Mouse (Mus musculus) hindbrain, embryonic 10.5 days (tissue): ENCODE data around the gene Erg. TPM values are rescaled to one million over a fixed set of nuclear protein-coding genes. Genes with fewer than 3 reads are reported as not detected.

Source experiments
- DNase-seq: peaks from one replicate; pipeline ENCODE4 v3.0.0-alpha.2; 2017; ENCODE audit warnings: low spot score
- H3K27ac ChIP-seq: fragments of 300-500 bp; sonication (generic); 2 replicates; pipeline ENCODE4 v1.5.1; 2016; ENCODE audit warnings: mild to moderate bottlenecking, moderate library complexity
- H3K27me3 ChIP-seq: fragments of 300-500 bp; sonication (generic); 2 replicates; pipeline ENCODE4 v1.6.1; 2016; ENCODE audit warnings: mild to moderate bottlenecking; ENCODE audit not compliant: poor library complexity, insufficient read depth, severe bottlenecking
- H3K36me3 ChIP-seq: fragments of 300-500 bp; sonication (generic); 2 replicates; pipeline ENCODE4 v1.6.1; 2016; ENCODE audit warnings: mild to moderate bottlenecking, moderate library complexity
- H3K4me1 ChIP-seq: fragments of 300-500 bp; sonication (generic); replicated peaks from 2 replicates; pipeline ENCODE4 v1.6.1; 2016; ENCODE audit warnings: mild to moderate bottlenecking
- H3K4me3 ChIP-seq: fragments of 300-500 bp; sonication (generic); 2 replicates; pipeline ENCODE4 v1.5.1; 2016; ENCODE audit warnings: mild to moderate bottlenecking, moderate library complexity
- H3K9me3 ChIP-seq: fragments of 300-500 bp; sonication (generic); 2 replicates; pipeline ENCODE4 v1.6.1; 2016; ENCODE audit warnings: mild to moderate bottlenecking, moderate library complexity
- WGBS: fragments of 180-500 bp; shearing (Covaris S2); methylation state at CpG from one replicate; pipeline ENCODE4 v1.1.7; 2016; 5-methylcytosine and 5-hydroxymethylcytosine counted together
- polyA plus RNA-seq: library from polyadenylated mRNA; unstranded; fragments of >200 nt; fragmentation: Nextera tagmentation; extraction: Ambion mirVana; gene quantifications from 2 replicates; pipeline ENCODE4 v1.2.1, GENCODE M21; 2016

Gene Erg
- polyA plus RNA-seq, 1 experiment from 2014 or later: 2.2 TPM

GRCm38 (mm10) chr16:95601807-95602206 is 15.4 kb upstream of the Erg start:
- 28% methylated on average over 4 of the region's 4 CpGs for WGBS
- peak overlapping the region; percentile 74 for H3K27ac ChIP-seq
- H3K27me3 ChIP-seq: no peaks in the 10 kb centered on the region
- H3K9me3 ChIP-seq: no peaks in the 10 kb centered on the region
- DNase-seq: peak; percentile 38
- no peak overlapping the region for H3K4me3 ChIP-seq
- H3K36me3 ChIP-seq: no peaks in the 10 kb centered on the region
- H3K4me1 ChIP-seq: peaks cover 25% of the 10 kb centered on the region

GRCm38 (mm10) chr16:95601219-95601580 is 14.8 kb upstream of the Erg start:
- no peak for DNase-seq
- WGBS: 87% methylated on average over 4 of the region's 4 CpGs
- no peaks in the 10 kb centered on the region for H3K9me3 ChIP-seq
- no peaks in the 10 kb centered on the region for H3K36me3 ChIP-seq
- H3K4me3 ChIP-seq: no peak overlapping the region
- H3K27me3 ChIP-seq: no peaks in the 10 kb centered on the region
- peak overlapping the region; percentile 74 for H3K27ac ChIP-seq
- H3K4me1 ChIP-seq: peaks cover 25% of the 10 kb centered on the region

- H3K27ac ChIP-seq: peak overlapping the region; percentile 74
- DNase-seq: peak; percentile 13
- H3K9me3 ChIP-seq: no peaks in the 10 kb centered on the region
- peaks cover 25% of the 10 kb centered on the region for H3K4me1 ChIP-seq
- WGBS: 75% methylated on average over 19 of the region's 19 CpGs
- no peaks in the 10 kb centered on the region for H3K36me3 ChIP-seq
- H3K27me3 ChIP-seq: no peaks in the 10 kb centered on the region
- H3K4me3 ChIP-seq: no peak overlapping the region; the same call in 1 of the 2 replicates
These were observed 14.3 kb upstream of the Erg start for GRCm38 (mm10) chr16:95600572-95601218.

DNA sequence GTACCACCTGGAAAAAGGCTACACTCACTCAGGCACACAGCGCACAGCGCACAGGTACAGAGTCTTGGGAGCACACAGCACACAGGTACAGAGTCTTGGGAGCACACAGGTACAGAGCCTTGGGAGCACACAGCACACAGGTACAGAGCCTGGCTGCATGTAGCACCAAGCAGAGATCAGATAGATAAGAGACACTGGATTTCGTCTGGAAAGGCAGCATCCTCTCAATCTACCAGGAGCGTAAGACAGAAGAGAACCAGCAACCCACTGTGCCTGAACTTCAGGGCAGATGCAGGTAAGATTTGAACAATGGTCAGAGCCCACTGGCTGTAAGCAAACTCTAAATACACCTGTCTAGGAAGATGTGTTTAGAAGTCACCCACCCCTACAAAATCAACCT is 12.5 kb upstream of the Erg start:
- H3K36me3 ChIP-seq: no peaks in the 10 kb centered on the region
- H3K9me3 ChIP-seq: no peaks in the 10 kb centered on the region
- WGBS: 95% methylated on average over 4 of the region's 4 CpGs
- peaks cover 25% of the 10 kb centered on the region for H3K4me1 ChIP-seq
- no peaks in the 10 kb centered on the region for H3K27me3 ChIP-seq
- no peak for DNase-seq
- H3K4me3 ChIP-seq: no peak overlapping the region
- no peak overlapping the region for H3K27ac ChIP-seq

- H3K27me3 ChIP-seq: no peaks in the 10 kb centered on the region
- DNase-seq: no peak
- no peaks in the 10 kb centered on the region for H3K36me3 ChIP-seq
- no peak overlapping the region for H3K27ac ChIP-seq
- no peak overlapping the region for H3K4me3 ChIP-seq
- no peaks in the 10 kb centered on the region for H3K9me3 ChIP-seq
- H3K4me1 ChIP-seq: peaks cover 22% of the 10 kb centered on the region
- WGBS: 69% methylated on average over 7 of the region's 7 CpGs
These were observed 11.2 kb upstream of the Erg start for GRCm38 (mm10) chr16:95597578-95597951.

DNA sequence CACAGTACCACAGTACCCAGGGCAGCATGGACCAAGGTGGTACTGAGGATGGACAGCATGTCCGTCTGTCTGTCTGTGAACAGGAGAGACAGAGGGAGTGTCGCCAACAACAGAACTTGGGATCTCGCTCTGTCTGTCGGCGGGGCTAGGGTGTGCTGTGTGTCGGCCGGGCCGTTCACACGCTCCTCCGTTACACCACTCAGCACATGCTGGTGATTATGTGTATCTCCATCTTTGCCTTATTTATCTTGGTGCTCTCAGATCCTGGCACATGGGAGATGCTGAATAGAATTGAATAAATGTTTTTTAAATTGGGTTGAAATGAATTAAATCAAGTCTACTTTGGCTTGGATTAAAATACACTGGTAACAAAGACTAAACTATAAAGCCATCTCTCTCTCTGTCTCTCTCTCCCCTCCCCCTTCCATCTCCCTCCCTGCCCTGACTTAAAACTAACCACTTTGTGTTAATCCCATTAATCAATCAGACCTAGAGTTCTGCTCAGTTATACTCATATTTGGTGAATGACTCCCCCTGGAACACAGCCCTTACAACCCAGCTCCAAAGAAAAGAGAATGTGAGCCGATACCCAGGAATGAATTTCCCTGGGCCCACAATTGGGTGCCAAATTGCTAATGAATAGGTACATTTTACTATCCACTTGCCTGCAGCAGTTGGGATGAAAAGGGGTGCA is 10.6 kb upstream of the Erg start:
- H3K27ac ChIP-seq: no peak overlapping the region
- no peaks in the 10 kb centered on the region for H3K9me3 ChIP-seq
- no peaks in the 10 kb centered on the region for H3K27me3 ChIP-seq
- H3K4me1 ChIP-seq: peaks cover 17% of the 10 kb centered on the region
- WGBS: 92% methylated on average over 11 of the region's 11 CpGs
- no peak for DNase-seq
- H3K4me3 ChIP-seq: no peak overlapping the region
- H3K36me3 ChIP-seq: no peaks in the 10 kb centered on the region

- Histone ChIP-seq H3K36me3 (no peaks in the 10 kb centered on the region), H3K27ac (no peak overlapping the region), H3K27me3 (peaks cover 48% of the 10 kb centered on the region), H3K4me3 (no peak overlapping the region), H3K9me3 (0 out of 2 replicates have a peak, but pooled peaks cover 2% of the 10 kb centered on the region), H3K4me1 (peaks cover 20% of the 10 kb centered on the region)
- WGBS: 66% methylated on average over 5 of the region's 5 CpGs
- no peak for DNase-seq
These were observed 2.5 kb upstream of the Erg start for GRCm38 (mm10) chr16:95588849-95589248.

GRCm38 (mm10) chr16:95586726-95587125 is 333 bp upstream of the Erg start:
- WGBS: 54% methylated on average over 7 of the region's 7 CpGs
- H3K4me1 ChIP-seq: peaks cover 20% of the 10 kb centered on the region
- 0 out of 2 replicates have a peak overlapping the region, but pooled peaks have one; percentile 66 for H3K4me3 ChIP-seq
- H3K9me3 ChIP-seq: 0 out of 2 replicates have a peak, but pooled peaks cover 2% of the 10 kb centered on the region
- H3K27ac ChIP-seq: no peak overlapping the region
- no peaks in the 10 kb centered on the region for H3K36me3 ChIP-seq
- DNase-seq: no peak
- peaks cover 69% of the 10 kb centered on the region for H3K27me3 ChIP-seq

- peaks cover 78% of the 10 kb centered on the region for H3K27me3 ChIP-seq
- 2% methylated on average over 36 of the region's 36 CpGs for WGBS
- H3K4me1 ChIP-seq: peaks cover 20% of the 10 kb centered on the region
- peak; percentile 70 for DNase-seq
- peak overlapping the region; percentile 47 for H3K27ac ChIP-seq
- H3K9me3 ChIP-seq: no peaks in the 10 kb centered on the region
- H3K36me3 ChIP-seq: no peaks in the 10 kb centered on the region
- H3K4me3 ChIP-seq: peak overlapping the region; percentile 66
These were observed 667 bp downstream of the Erg start for GRCm38 (mm10) chr16:95585541-95586310.

- no peak for DNase-seq
- Histone ChIP-seq H3K9me3 (no peaks in the 10 kb centered on the region), H3K4me3 (peak overlapping the region; percentile 66), H3K4me1 (peaks cover 20% of the 10 kb centered on the region), H3K36me3 (no peaks in the 10 kb centered on the region), H3K27ac (peak overlapping the region; percentile 47), H3K27me3 (peaks cover 81% of the 10 kb centered on the region)
- 16% methylated on average over 37 of the region's 37 CpGs for WGBS
These were observed 1.5 kb downstream of the Erg start for GRCm38 (mm10) chr16:95584751-95585528.

DNA sequence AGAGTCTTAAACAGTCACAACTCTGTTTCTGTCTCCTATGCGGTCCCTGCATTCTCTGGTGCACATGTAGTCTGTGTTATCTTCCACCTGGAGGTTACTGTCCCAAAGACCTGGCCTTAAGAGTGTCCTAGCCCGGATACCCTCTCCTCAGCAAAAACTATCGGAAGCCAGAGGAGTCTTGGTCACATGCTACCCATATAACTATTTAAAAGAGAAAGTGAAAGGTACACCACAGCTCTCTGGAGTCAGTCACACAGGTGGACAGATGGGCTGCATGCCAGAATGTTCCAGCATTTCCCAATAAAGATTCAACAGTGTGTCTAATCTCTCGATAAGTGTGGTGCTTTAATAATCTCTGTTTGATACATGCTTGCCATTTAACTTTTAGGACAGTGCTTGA is 7.1 kb downstream of the Erg start:
- WGBS: 89% methylated on average over 4 of the region's 4 CpGs
- Histone ChIP-seq H3K4me3 (no peak overlapping the region), H3K4me1 (0 out of 2 replicates have a peak, but pooled peaks cover 5% of the 10 kb centered on the region), H3K36me3 (no peaks in the 10 kb centered on the region), H3K27me3 (peaks cover 37% of the 10 kb centered on the region), H3K9me3 (no peaks in the 10 kb centered on the region), H3K27ac (no peak overlapping the region)
- no peak for DNase-seq

- no peaks in the 10 kb centered on the region for H3K36me3 ChIP-seq
- H3K4me1 ChIP-seq: 0 out of 2 replicates have a peak, but pooled peaks cover 5% of the 10 kb centered on the region
- no peaks in the 10 kb centered on the region for H3K27me3 ChIP-seq
- H3K9me3 ChIP-seq: no peaks in the 10 kb centered on the region
- 85% methylated on average over 13 of the region's 13 CpGs for WGBS
- no peak overlapping the region for H3K4me3 ChIP-seq
- no peak for DNase-seq
- H3K27ac ChIP-seq: no peak overlapping the region
These were observed 13.2 kb downstream of the Erg start for GRCm38 (mm10) chr16:95573163-95573562.
